Mouse (Mus musculus) embryonic facial prominence, embryonic 11.5 days (tissue): Measurements from ENCODE around the gene Hba-a1. TPM values are rescaled to one million over a fixed set of nuclear protein-coding genes. Genes with fewer than 3 reads are reported as not detected.

Experiments used
- ATAC-seq: fragments of 200-750 bp; cut with Nextera tagmentation; replicated peaks from 2 replicates; pipeline ENCODE4 v1.8.0; 2017; ENCODE audit warnings: low read depth; ENCODE audit not compliant: insufficient number of reproducible peaks, low FRiP score, low TSS enrichment
- DNase-seq: peaks from one replicate; pipeline ENCODE4 v3.0.0-alpha.2; 2015; ENCODE audit warnings: low spot score
- H3K27ac ChIP-seq: fragments of 300-500 bp; sonication (generic); replicated peaks from 2 replicates; pipeline ENCODE4 v1.5.1; 2014; ENCODE audit warnings: mild to moderate bottlenecking, low read depth, low read length, control low read depth
- H3K27me3 ChIP-seq: fragments of 300-500 bp; sonication (generic); 2 replicates; pipeline ENCODE4 v1.6.1; 2014; ENCODE audit warnings: mild to moderate bottlenecking, low read length, moderate library complexity, mixed read lengths; ENCODE audit not compliant: control insufficient read depth, insufficient read depth
- H3K36me3 ChIP-seq: fragments of 300-500 bp; sonication (generic); replicated peaks from 2 replicates; pipeline ENCODE4 v1.6.1; 2014; ENCODE audit warnings: low read depth, mild to moderate bottlenecking, low read length, moderate library complexity, mixed read lengths; ENCODE audit not compliant: control insufficient read depth, insufficient read depth
- H3K4me1 ChIP-seq: fragments of 300-500 bp; sonication (generic); 2 replicates; pipeline ENCODE4 v1.6.1; 2014; ENCODE audit warnings: low read length, mixed read lengths; ENCODE audit not compliant: control insufficient read depth, insufficient read depth
- H3K4me2 ChIP-seq: fragments of 300-500 bp; sonication (generic); 2 replicates; pipeline ENCODE4 v1.6.1; 2014; ENCODE audit warnings: low read depth, mild to moderate bottlenecking, control low read depth, low read length, moderate library complexity
- H3K4me3 ChIP-seq: fragments of 300-500 bp; sonication (generic); 2 replicates; pipeline ENCODE4 v1.5.1; 2014; ENCODE audit warnings: low read depth, low read length, control low read depth
- H3K9ac ChIP-seq: fragments of 300-500 bp; sonication (generic); replicated peaks from 2 replicates; pipeline ENCODE4 v1.6.1; 2014; ENCODE audit warnings: mild to moderate bottlenecking, control low read depth, low read length
- H3K9me3 ChIP-seq: fragments of 300-500 bp; sonication (generic); replicated peaks from 2 replicates; pipeline ENCODE4 v1.6.1; 2016; ENCODE audit warnings: mild to moderate bottlenecking, low read length, inconsistent platforms, mixed read lengths; ENCODE audit not compliant: control insufficient read depth
- WGBS: fragments of 180-500 bp; shearing (Covaris S2); extraction: QIAGEN DNeasy Blood & Tissue Kit; methylation state at CpG from one replicate; pipeline ENCODE4 v1.1.7; 2014; 5-methylcytosine and 5-hydroxymethylcytosine counted together
- polyA plus RNA-seq: library from polyadenylated mRNA; unstranded; fragments of >200 nt; fragmentation: Nextera tagmentation; extraction: Ambion mirVana; gene quantifications from 2 replicates; pipeline ENCODE4 v1.2.1, GENCODE M21; 2014

Hba-a1 gene
- polyA plus RNA-seq, 1 experiment from 2014 or later = 2,270 TPM

DNA sequence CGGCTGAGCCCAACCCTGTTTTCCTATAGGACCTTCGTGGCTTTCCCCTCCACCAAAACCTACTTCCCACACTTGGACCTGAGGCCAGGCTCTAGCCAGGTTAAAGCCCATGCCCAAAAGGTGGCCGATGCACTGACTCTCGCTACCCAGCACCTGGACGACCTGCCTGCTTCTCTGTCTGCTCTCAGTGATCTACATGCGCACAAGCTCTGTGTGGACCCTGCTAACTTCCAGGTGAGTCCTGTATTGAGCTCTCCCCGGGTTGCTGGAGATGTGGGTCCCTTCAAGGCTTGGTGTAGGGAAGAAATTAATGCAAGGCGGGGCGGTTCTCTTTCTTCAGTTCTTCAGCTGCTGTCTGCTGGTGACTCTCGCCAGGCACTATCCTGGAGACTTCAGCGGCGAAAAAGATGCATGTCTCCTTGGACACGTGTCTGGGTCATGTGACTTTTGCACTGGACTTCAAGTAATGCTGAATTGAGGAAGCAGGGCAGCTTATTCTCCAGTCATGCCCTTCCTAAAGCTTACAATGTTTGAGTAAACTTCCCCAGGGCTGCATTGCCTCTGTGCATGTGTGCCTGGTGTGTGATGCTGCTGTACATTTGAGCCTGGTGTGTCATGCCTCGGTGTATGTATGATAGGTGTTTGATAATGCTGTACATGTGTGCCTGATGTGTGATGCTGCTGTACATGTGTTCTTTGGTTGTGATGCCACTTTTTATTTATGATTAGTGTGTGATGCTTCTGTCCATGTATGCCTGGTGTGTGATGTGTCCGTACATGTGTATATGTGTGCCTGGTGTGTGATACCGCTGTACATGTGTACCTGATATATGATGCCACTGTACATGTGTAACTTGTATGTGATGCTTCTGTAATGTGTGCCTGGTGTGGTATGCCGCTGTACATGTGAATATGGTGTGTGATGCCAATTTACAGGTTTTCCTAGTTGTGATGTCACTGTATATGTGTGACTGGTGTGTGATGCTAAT lies 17.3 kb downstream of the Hba-a1 start:
- no peaks in the 10 kb centered on the region for H3K27me3 ChIP-seq
- no peaks in the 10 kb centered on the region for H3K4me1 ChIP-seq
- WGBS = 59% methylated on average over 14 of the region's 17 CpGs
- no peak for DNase-seq
- H3K9ac ChIP-seq = no peak overlapping the region
- H3K36me3 ChIP-seq = no peaks in the 10 kb centered on the region
- no peak overlapping the region for H3K27ac ChIP-seq
- no peaks in the 10 kb centered on the region for H3K9me3 ChIP-seq
- peak overlapping the region; percentile 30 for H3K4me2 ChIP-seq
- H3K4me3 ChIP-seq = no peak overlapping the region
- ATAC-seq = no peak

DNA sequence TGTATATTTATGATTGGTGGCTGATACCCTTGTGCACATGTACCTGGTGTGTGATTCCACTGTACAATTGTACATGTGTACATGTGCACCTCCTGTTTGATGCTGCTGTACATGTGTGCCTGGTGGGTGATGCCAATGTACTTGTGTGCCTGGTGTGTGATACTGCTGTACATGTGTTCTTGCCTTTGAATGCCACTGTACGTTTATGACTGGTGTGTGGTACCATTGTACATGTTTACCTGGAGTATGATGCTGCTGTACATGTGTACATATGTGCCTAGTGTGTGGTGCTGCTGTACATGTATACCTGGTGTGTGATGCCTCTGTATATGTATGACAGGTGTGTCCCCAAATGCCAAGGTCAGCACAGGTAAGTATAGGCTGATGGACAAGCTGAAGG lies 18.2 kb downstream of the Hba-a1 start:
- no peak overlapping the region for H3K4me2 ChIP-seq
- ATAC-seq (no peak), DNase-seq (no peak)
- H3K27me3 ChIP-seq = no peaks in the 10 kb centered on the region
- no peak overlapping the region for H3K9ac ChIP-seq
- H3K27ac ChIP-seq = no peak overlapping the region
- H3K36me3 ChIP-seq = no peaks in the 10 kb centered on the region
- H3K4me3 ChIP-seq = no peak overlapping the region
- no peaks in the 10 kb centered on the region for H3K9me3 ChIP-seq
- WGBS = 74% methylated on average over 1 of the region's 1 CpGs
- H3K4me1 ChIP-seq = no peaks in the 10 kb centered on the region

- Histone ChIP-seq H3K36me3 (no peaks in the 10 kb centered on the region), H3K4me3 (no peak overlapping the region), H3K27me3 (no peaks in the 10 kb centered on the region), H3K9me3 (no peaks in the 10 kb centered on the region), H3K4me1 (no peaks in the 10 kb centered on the region), H3K27ac (no peak overlapping the region), H3K9ac (no peak overlapping the region), H3K4me2 (no peak overlapping the region)
- ATAC-seq (no peak), DNase-seq (no peak)
- 48% methylated on average over 2 of the region's 2 CpGs for WGBS
Observed at GRCm38 (mm10) chr11:32302824-32303419, 19.6 kb downstream of the Hba-a1 start.

DNA sequence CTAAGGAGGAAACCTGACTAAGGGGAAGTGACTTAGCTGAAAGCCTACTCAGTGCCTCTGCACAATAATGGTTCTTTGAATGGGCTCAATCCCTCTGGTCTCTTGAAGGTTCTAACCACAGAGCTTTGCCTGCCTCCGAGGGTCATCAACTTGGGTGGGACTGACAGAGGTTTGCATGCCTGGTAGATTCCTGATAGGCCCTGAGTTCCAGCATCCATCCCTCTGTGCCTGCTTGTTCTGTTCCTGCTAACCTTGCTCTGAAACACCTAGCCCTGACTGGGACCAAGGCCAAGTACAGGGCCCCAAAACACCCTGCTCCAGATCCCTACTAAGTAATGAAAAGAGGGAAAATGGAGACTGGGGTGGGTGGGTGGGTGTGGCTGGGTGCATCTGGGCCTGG lies 20.1 kb downstream of the Hba-a1 start:
- no peak for ATAC-seq
- no peak overlapping the region for H3K27ac ChIP-seq
- no peaks in the 10 kb centered on the region for H3K27me3 ChIP-seq
- 94% methylated on average over 1 of the region's 1 CpGs for WGBS
- no peak overlapping the region for H3K9ac ChIP-seq
- H3K4me3 ChIP-seq = no peak overlapping the region
- DNase-seq = no peak
- H3K36me3 ChIP-seq = no peaks in the 10 kb centered on the region
- H3K4me2 ChIP-seq = no peak overlapping the region
- no peaks in the 10 kb centered on the region for H3K9me3 ChIP-seq
- H3K4me1 ChIP-seq = no peaks in the 10 kb centered on the region

GRCm38 (mm10) chr11:32307006-32307405 lies 23.7 kb downstream of the Hba-a1 start:
- no peaks in the 10 kb centered on the region for H3K36me3 ChIP-seq
- no peak for DNase-seq
- no peak overlapping the region for H3K9ac ChIP-seq
- H3K4me1 ChIP-seq = no peaks in the 10 kb centered on the region
- H3K4me2 ChIP-seq = no peak overlapping the region
- H3K4me3 ChIP-seq = no peak overlapping the region
- H3K27me3 ChIP-seq = no peaks in the 10 kb centered on the region
- H3K9me3 ChIP-seq = no peaks in the 10 kb centered on the region
- no peak overlapping the region for H3K27ac ChIP-seq
- ATAC-seq = no peak
- 76% methylated on average over 1 of the region's 1 CpGs for WGBS

- Histone ChIP-seq H3K4me1 (no peaks in the 10 kb centered on the region), H3K9ac (no peak overlapping the region), H3K9me3 (no peaks in the 10 kb centered on the region), H3K27ac (no peak overlapping the region), H3K27me3 (no peaks in the 10 kb centered on the region), H3K4me2 (no peak overlapping the region), H3K4me3 (no peak overlapping the region), H3K36me3 (no peaks in the 10 kb centered on the region)
- DNase-seq (no peak), ATAC-seq (no peak)
- 60% methylated on average over 4 of the region's 4 CpGs for WGBS
Observed at GRCm38 (mm10) chr11:32309446-32309845, 26.1 kb downstream of the Hba-a1 start.

- no peaks in the 10 kb centered on the region for H3K27me3 ChIP-seq
- no peaks in the 10 kb centered on the region for H3K36me3 ChIP-seq
- no peak for DNase-seq
- WGBS = 73% methylated on average over 3 of the region's 3 CpGs
- H3K4me1 ChIP-seq = no peaks in the 10 kb centered on the region
- H3K9me3 ChIP-seq = no peaks in the 10 kb centered on the region
- H3K27ac ChIP-seq = no peak overlapping the region
- no peak overlapping the region for H3K4me3 ChIP-seq
- no peak overlapping the region for H3K9ac ChIP-seq
- no peak for ATAC-seq
- H3K4me2 ChIP-seq = no peak overlapping the region
Observed at GRCm38 (mm10) chr11:32309928-32310327, 26.6 kb downstream of the Hba-a1 start.

- Histone ChIP-seq H3K4me1 (no peaks in the 10 kb centered on the region), H3K9me3 (no peaks in the 10 kb centered on the region), H3K4me3 (no peak overlapping the region), H3K27ac (no peak overlapping the region), H3K36me3 (no peaks in the 10 kb centered on the region), H3K27me3 (no peaks in the 10 kb centered on the region), H3K9ac (no peak overlapping the region), H3K4me2 (no peak overlapping the region)
- ATAC-seq (no peak), DNase-seq (no peak)
- WGBS = 78% methylated on average over 3 of the region's 3 CpGs
Observed at GRCm38 (mm10) chr11:32316009-32316408, 32.7 kb downstream of the Hba-a1 start.
